Mouse (Mus musculus) heart, adult 2 months (tissue): ENCODE measurements at regions not wholly inside any gene's neighbourhood (a gene's known extent, or its start where the extent isn't known, plus 50 kb on each side); places are given as distances from the start of the nearest gene placed in this dataset.

Experiments
- CTCF ChIP-seq: fragments of 200-600 bp; IDR thresholded peaks from 2 replicates; pipeline ENCODE4 v1.8.1; 2022; ENCODE audit warnings: antibody characterized with exemption, mild to moderate bottlenecking, moderate library complexity
- EP300 ChIP-seq: fragments of 200-500 bp; IDR thresholded peaks from 2 replicates; pipeline ENCODE4 v1.6.1; 2011; ENCODE audit warnings: low read depth, low read length, control low read depth; ENCODE audit not compliant: insufficient read depth
- POLR2A ChIP-seq: fragments of 200-500 bp; IDR thresholded peaks from 2 replicates; pipeline ENCODE4 v1.6.1; 2011; ENCODE audit warnings: mild to moderate bottlenecking, low read depth, low read length, control low read depth; ENCODE audit not compliant: insufficient read depth

- no peak for TF ChIP-seq POLR2A
- no peak for TF ChIP-seq CTCF
- no peak for TF ChIP-seq EP300
Measured at GRCm38 (mm10) chr13:107513274-107514146, 491.6 kb upstream of the Kif2a start.
